Mouse (Mus musculus) CH12.LX (cell line): ENCODE data around the gene Lsm3.

ENCODE experiments used
- CTCF ChIP-seq, 2 experiments: IDR thresholded peaks in 1 of 2; conservative IDR thresholded peaks in 1 of 2; 2 replicates each; pipeline ENCODE4 v1.5.1; 2011 to 2012; ENCODE audit warnings: low read depth in 2 of 2, low read length in 2 of 2, improper control_type of control experiment in 1 of 2, inconsistent platforms in 1 of 2, mild to moderate bottlenecking in 1 of 2, moderate library complexity in 1 of 2
- EP300 ChIP-seq: IDR thresholded peaks from 2 replicates; pipeline ENCODE4 v1.6.1; 2011; ENCODE audit warnings: low read length, improper control_type of control experiment
- POLR2A ChIP-seq: IDR thresholded peaks from 2 replicates; pipeline ENCODE4 v1.6.1; 2011; ENCODE audit warnings: low read depth, mild to moderate bottlenecking, improper control_type of control experiment, low read length
- SIN3A ChIP-seq: IDR thresholded peaks from 2 replicates; pipeline ENCODE4 v1.6.1; 2012; ENCODE audit warnings: low read length, improper control_type of control experiment, inconsistent platforms

- TF ChIP-seq POLR2A = no peak
- no peak for TF ChIP-seq EP300
- no peak for TF ChIP-seq CTCF (conservative IDR thresholded peaks at IDR 0.05 in 1 of 2, IDR thresholded peaks at IDR 0.05 in 1 of 2; ENCODE audit: low read depth in 2 of 2, low read length in 2 of 2)
- TF ChIP-seq SIN3A = no peak
Measured at GRCm38 (mm10) chr6:91493053-91493452, 22.7 kb upstream of the Lsm3 start.
